Mouse (Mus musculus) CD4-positive helper T cell, adult 2 months (primary cell): ENCODE results near the gene Hist2h2ab.

ENCODE experiments used
- DNase-seq: peaks from one replicate; pipeline ENCODE4 v3.0.0-alpha.2; 2012; ENCODE audit warnings: low read depth, missing footprints, low spot score

The Hist2h2ab gene

GRCm38 (mm10) chr3:96260220-96260619 is 40.6 kb downstream of the Hist2h2ab start:
- DNase-seq, result no peak

GRCm38 (mm10) chr3:96261623-96262022 is 42.0 kb downstream of the Hist2h2ab start:
- no peak for DNase-seq

- peak; percentile 81 for DNase-seq
Observed at GRCm38 (mm10) chr3:96262216-96262875, 42.7 kb downstream of the Hist2h2ab start.

- DNase-seq, result peak; percentile 95
Observed at GRCm38 (mm10) chr3:96262979-96263550, 43.4 kb downstream of the Hist2h2ab start, which contains the start of gene Hist2h4. Hist2h4 (minus strand) TSS chr3:96263311.

- DNase-seq, result no peak
Observed at GRCm38 (mm10) chr3:96263558-96264403, 44.1 kb downstream of the Hist2h2ab start.

- no peak for DNase-seq
Observed at GRCm38 (mm10) chr3:96264404-96264949, 44.8 kb downstream of the Hist2h2ab start.

GRCm38 (mm10) chr3:96266132-96266710 is 46.6 kb downstream of the Hist2h2ab start:
- no peak for DNase-seq

GRCm38 (mm10) chr3:96267541-96267940 is 47.9 kb downstream of the Hist2h2ab start:
- no peak for DNase-seq

GRCm38 (mm10) chr3:96268051-96268775 is 48.5 kb downstream of the Hist2h2ab start, which contains the start of gene Hist2h3b:
Hist2h3b (plus strand) TSS chr3:96268654.
- DNase-seq, result peak; percentile 83

GRCm38 (mm10) chr3:96268776-96269378 is 49.2 kb downstream of the Hist2h2ab start:
- peak; percentile 74 for DNase-seq
